Mouse (Mus musculus): Measurements from ENCODE around the gene Nup93.
A peak's percentile ranks its signal among the peaks of the same experiment; 100 is the strongest.

GRCm38 (mm10) chr8:94167244-94167643 is 47.1 kb upstream of the Nup93 start:
- TF ChIP-seq POLR2A (IDR thresholded peaks at IDR 0.05; ENCODE audit: borderline replicate concordance, extremely low read depth, insufficient read depth, insufficient read length, poor library complexity, severe bottlenecking) (no peak), CTCF (IDR thresholded peaks at IDR 0.05; ENCODE audit: borderline replicate concordance, extremely low read depth, insufficient read depth, insufficient read length) (peak; percentile 94)
